Mouse (Mus musculus): ENCODE measurements around the gene Doc2a. TPM values are rescaled to one million over a fixed set of nuclear protein-coding genes. Genes with fewer than 3 reads are reported as not detected.

Doc2a gene
- polyA plus RNA-seq, 1 experiment from 2014 or later = 6.3 TPM

DNA sequence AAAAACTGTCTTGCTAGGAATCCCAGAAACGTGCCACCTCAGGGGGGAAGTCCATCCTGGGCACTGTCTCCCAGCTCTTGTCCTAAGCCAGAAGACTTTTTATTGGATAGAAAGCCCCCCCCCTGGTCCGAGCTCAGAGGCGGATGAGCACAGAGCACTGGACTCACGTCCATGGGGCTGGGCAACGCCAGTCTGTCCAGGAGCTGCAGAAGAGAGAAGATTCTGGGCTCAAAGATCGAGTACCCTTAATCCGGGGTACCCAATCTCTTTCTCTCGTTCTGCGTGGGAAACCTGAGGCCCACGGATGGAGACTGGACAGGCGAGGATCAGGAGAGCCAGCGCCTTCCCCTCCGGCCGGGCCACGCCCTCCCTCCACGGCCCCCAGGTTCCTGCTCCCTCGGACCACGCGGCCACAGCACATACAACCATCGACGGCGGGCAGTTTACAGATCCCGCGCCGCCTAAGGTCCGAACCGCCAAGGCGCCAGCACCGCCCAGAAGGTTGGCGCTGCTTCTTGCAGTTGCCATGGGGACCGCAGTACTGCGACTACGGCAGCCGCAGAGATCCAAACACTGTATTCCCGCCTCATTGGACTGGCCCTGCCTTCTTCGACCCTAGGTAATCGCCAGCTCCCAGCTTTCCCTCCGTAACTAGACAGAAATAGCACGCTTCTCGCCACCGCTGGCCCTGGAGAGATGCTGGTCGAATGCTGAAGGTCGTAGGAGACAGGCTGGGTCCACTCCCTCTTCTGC is 38.3 kb upstream of the Doc2a start:
- Histone ChIP-seq H3K4me3 (peak overlapping the region; percentile 54), H3K9me3 (no peaks in the 10 kb centered on the region), H3K4me2 (replicated peaks) (peak overlapping the region; percentile 79), H3K4me1 (peaks cover 20% of the 10 kb centered on the region), H3K27ac (replicated peaks) (peak overlapping the region; percentile 73), H3K27me3 (peaks cover 12% of the 10 kb centered on the region; the same call in 1 of the 2 replicates), H3K36me3 (peaks cover 28% of the 10 kb centered on the region), H3K9ac (replicated peaks) (peak overlapping the region; percentile 73)
- WGBS = 0% methylated on average over 43 of the region's 43 CpGs
- peak; percentile 90 for ATAC-seq (ENCODE audit: low FRiP score, low read depth)

DNA sequence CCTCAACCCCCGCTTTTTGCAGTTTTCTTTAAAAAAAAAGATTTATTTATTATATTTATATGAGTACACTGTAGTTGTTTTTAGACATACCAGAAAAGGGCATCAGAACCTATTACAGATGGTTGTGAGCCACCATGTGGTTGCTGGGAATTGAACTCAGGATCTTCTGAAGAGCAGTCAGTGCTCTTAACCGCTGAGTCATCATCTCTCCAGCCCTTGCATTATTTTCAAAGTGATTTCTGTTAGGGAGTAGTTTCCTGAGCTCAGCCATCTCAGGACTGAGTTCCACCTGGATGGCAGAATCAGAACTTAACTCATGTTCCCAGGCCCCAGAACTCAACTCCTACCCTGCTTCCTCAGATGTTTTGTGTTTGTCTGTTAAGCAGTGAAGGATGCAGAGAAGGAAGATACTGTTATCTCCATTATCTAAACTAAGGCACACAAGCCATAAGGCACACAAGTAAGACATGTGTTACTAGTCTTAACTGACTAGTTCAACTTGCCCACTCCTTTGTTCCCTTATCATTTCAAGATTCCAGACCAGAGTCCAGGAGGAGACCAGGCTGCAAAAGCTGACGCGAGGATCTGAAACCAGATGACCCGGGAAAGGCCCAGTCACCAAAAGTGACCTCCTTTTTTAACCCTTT is 37.4 kb upstream of the Doc2a start:
- Histone ChIP-seq H3K9ac (replicated peaks) (no peak overlapping the region), H3K4me2 (replicated peaks) (peak overlapping the region; percentile 79), H3K4me1 (peaks cover 20% of the 10 kb centered on the region), H3K36me3 (0 out of 2 replicates have a peak, but pooled peaks cover 23% of the 10 kb centered on the region), H3K27me3 (peaks cover 12% of the 10 kb centered on the region; the same call in 1 of the 2 replicates), H3K27ac (replicated peaks) (0 out of 2 replicates have a peak overlapping the region, but pooled peaks have one; percentile 73), H3K9me3 (no peaks in the 10 kb centered on the region), H3K4me3 (no peak overlapping the region)
- ATAC-seq (ENCODE audit: low FRiP score, low read depth) = no peak
- 75% methylated on average over 5 of the region's 5 CpGs for WGBS

DNA sequence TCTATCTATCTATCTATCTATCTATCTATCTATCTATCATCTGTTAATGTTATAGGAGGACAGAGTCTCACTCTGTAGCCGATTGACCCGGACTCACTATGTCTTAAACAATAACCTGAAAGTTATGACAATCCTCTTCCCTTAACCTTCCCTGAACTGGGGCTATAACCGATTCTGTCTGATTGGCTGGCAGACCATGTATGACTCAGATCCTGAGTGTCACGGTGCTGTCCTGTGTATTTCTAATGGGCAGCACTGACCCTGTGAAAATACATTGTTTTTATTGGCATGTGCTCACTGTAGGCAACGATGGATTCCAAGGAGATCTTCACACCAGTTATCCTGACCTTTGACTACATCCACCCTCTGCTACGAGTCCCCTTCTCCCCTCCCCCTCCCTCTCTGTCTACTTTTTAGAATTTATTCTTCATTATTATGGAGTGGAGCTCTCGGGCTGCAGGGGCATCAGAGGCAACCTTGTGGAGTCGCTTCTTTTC is 31.4 kb upstream of the Doc2a start:
- Histone ChIP-seq H3K4me3 (no peak overlapping the region), H3K4me2 (replicated peaks) (no peak overlapping the region), H3K27me3 (peaks cover 12% of the 10 kb centered on the region; the same call in 1 of the 2 replicates), H3K9me3 (peaks cover 4% of the 10 kb centered on the region; the same call in 1 of the 2 replicates), H3K4me1 (no peaks in the 10 kb centered on the region), H3K36me3 (no peaks in the 10 kb centered on the region), H3K9ac (replicated peaks) (no peak overlapping the region), H3K27ac (replicated peaks) (no peak overlapping the region)
- ATAC-seq (ENCODE audit: low FRiP score, low read depth) = no peak
- 59% methylated on average over 8 of the region's 8 CpGs for WGBS

GRCm38 (mm10) chr7:126816494-126816893 is 30.7 kb upstream of the Doc2a start:
- Histone ChIP-seq H3K27me3 (peaks cover 12% of the 10 kb centered on the region; the same call in 1 of the 2 replicates), H3K9ac (replicated peaks) (no peak overlapping the region), H3K9me3 (peaks cover 4% of the 10 kb centered on the region; the same call in 1 of the 2 replicates), H3K36me3 (no peaks in the 10 kb centered on the region), H3K4me2 (replicated peaks) (no peak overlapping the region), H3K27ac (replicated peaks) (no peak overlapping the region), H3K4me1 (no peaks in the 10 kb centered on the region), H3K4me3 (no peak overlapping the region)
- no peak for ATAC-seq (ENCODE audit: low FRiP score, low read depth)
- WGBS = 91% methylated on average over 8 of the region's 8 CpGs

DNA sequence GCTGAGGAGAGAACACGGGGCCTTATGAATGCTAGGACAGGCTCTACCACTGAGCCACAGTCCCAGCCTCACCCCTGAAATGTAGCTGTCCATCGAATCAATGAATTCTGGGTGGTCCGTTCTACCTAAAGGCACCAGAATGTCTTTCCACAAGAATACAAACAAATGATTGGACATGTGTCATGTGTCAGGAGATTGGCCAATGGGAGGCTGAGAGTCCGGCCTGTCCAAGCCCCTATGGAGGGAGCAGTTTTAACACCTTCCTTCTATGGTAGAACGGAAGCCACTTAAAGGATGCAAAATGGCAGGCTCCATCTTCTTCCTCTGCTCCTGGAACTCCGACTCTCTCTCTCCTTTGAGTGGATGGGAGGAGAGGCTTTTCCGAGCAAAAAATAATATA is 29.6 kb upstream of the Doc2a start:
- no peak overlapping the region for H3K9ac ChIP-seq (replicated peaks)

GRCm38 (mm10) chr7:126818818-126819217 is 28.4 kb upstream of the Doc2a start:
- peaks cover 4% of the 10 kb centered on the region; the same call in 1 of the 2 replicates for H3K9me3 ChIP-seq
- H3K4me2 ChIP-seq (replicated peaks) = no peak overlapping the region
- no peak overlapping the region for H3K4me3 ChIP-seq
- H3K27ac ChIP-seq (replicated peaks) = no peak overlapping the region
- ATAC-seq (ENCODE audit: low FRiP score, low read depth) = no peak
- H3K4me1 ChIP-seq = peaks cover 16% of the 10 kb centered on the region
- H3K9ac ChIP-seq (replicated peaks) = no peak overlapping the region
- 29% methylated on average over 1 of the region's 1 CpGs for WGBS
- H3K36me3 ChIP-seq = no peaks in the 10 kb centered on the region
- H3K27me3 ChIP-seq = 0 out of 2 replicates have a peak, but pooled peaks cover 2% of the 10 kb centered on the region

More for the DNA sequence above, 29.6 kb upstream of the Doc2a start:
- H3K9me3 ChIP-seq = peaks cover 4% of the 10 kb centered on the region; the same call in 1 of the 2 replicates
- 0 out of 2 replicates have a peak, but pooled peaks cover 5% of the 10 kb centered on the region for H3K27me3 ChIP-seq
- no peak overlapping the region for H3K4me3 ChIP-seq
- 84% methylated on average over 7 of the region's 7 CpGs for WGBS
- no peak for ATAC-seq (ENCODE audit: low FRiP score, low read depth)
- H3K4me1 ChIP-seq = peaks cover 8% of the 10 kb centered on the region
- H3K27ac ChIP-seq (replicated peaks) = no peak overlapping the region
- no peak overlapping the region for H3K4me2 ChIP-seq (replicated peaks)
- no peaks in the 10 kb centered on the region for H3K36me3 ChIP-seq

DNA sequence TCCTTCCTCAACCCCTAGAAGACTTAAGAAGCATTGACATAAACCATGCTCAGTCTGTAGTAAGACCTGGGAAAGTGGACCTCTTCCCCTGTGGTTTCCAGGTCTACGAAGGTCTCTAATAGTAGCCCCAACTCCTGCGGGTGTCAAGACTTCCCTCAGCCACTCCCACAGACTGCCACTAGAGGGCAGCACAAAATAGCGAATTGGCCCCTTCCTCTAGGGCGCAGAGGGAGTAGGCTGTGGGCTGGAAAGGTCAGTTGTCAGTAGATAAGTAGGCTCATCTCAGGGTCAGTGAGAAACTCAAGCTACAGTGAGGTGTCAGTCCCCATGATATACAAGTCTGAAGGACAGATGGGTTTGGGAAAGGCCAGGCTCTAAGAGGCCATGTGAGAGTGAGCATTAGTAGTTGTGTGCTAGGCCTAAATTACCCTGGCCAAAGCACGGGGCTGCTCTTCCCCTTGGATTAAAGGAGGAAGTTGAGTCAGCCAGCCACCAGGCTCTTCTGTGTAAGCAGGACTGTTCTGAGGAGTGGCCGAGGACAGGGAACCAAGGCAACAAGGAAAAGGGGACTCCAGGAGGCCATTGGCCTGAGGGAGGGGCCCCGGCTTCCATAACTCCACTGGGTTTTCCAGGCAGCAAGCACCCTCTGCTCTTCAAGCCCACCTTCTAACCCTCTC is 25.2 kb upstream of the Doc2a start:
- H3K27me3 ChIP-seq = peaks cover 11% of the 10 kb centered on the region
- peaks cover 34% of the 10 kb centered on the region for H3K4me1 ChIP-seq
- no peaks in the 10 kb centered on the region for H3K36me3 ChIP-seq
- peak overlapping the region; percentile 76 for H3K4me2 ChIP-seq (replicated peaks)
- peak overlapping the region; percentile 84; the same call in 1 of the 2 replicates for H3K27ac ChIP-seq (replicated peaks)
- WGBS = 21% methylated on average over 7 of the region's 7 CpGs
- H3K9me3 ChIP-seq = peaks cover 4% of the 10 kb centered on the region; the same call in 1 of the 2 replicates
- ATAC-seq (ENCODE audit: low FRiP score, low read depth) = 0 out of 2 replicates have a peak, but pooled peaks have one; percentile 18
- peak overlapping the region; percentile 75; the same call in 1 of the 2 replicates for H3K9ac ChIP-seq (replicated peaks)
- no peak overlapping the region for H3K4me3 ChIP-seq

DNA sequence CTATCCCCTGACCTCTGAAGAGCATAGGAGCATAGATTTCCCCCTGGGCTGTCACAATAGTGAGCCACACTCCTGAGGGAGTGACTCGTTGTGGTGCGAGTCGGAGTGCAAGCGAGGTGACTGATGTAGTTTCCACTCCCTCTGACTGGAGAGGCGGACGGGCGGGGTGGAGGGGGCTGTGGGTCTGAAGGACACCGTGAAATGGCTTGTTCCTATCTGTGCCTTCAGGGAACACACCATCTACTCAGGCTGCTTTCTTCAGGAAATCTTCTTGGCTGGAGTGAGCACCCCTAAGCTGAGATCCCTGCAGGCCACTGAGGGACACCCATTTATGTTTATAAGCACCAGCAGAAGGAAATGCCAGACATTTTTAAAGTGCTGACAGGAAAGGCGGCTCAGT is 24.5 kb upstream of the Doc2a start:
- H3K27ac ChIP-seq (replicated peaks) = peak overlapping the region; percentile 84

DNA sequence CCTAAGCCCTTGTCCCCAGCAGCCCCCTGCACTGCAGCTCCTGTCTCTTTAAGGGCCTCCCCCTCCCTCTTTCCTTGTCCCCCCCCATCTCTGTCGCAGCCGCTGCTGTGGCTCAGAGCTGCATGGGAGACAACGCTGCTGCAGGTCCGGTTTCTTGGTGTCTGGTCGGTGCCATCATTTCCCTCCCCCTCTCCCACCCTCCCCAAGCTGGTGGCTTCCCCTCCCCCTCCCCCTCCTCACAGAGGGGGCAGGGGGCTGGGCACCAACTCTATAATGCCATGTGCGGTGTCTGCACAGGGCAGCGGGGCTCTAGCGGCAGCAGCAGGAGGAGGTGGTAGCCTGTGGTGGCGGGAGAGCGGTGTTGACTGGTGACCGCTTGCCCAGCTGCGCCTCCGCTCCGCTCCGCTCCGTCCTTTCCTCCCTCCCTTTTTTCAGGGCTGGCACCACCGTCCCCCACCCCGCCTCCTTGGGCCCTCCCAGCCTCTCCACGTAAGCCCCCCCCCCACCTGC is 24.0 kb upstream of the Doc2a start:
- peak overlapping the region; percentile 84 for H3K27ac ChIP-seq (replicated peaks)
- peak overlapping the region; percentile 58 for H3K4me3 ChIP-seq
- peaks cover 34% of the 10 kb centered on the region for H3K4me1 ChIP-seq
- 0% methylated on average over 8 of the region's 19 CpGs for WGBS
- peaks cover 11% of the 10 kb centered on the region for H3K27me3 ChIP-seq
- peak overlapping the region; percentile 75 for H3K9ac ChIP-seq (replicated peaks)
- H3K4me2 ChIP-seq (replicated peaks) = peak overlapping the region; percentile 76
- peaks cover 4% of the 10 kb centered on the region; the same call in 1 of the 2 replicates for H3K9me3 ChIP-seq
- H3K36me3 ChIP-seq = peaks cover 7% of the 10 kb centered on the region; the same call in 1 of the 2 replicates
- peak; percentile 82 for ATAC-seq (ENCODE audit: low FRiP score, low read depth)

More for the DNA sequence above, 24.5 kb upstream of the Doc2a start:
- Histone ChIP-seq H3K36me3 (peaks cover 4% of the 10 kb centered on the region; the same call in 1 of the 2 replicates), H3K4me1 (peaks cover 34% of the 10 kb centered on the region), H3K4me3 (peak overlapping the region; percentile 58), H3K9ac (replicated peaks) (peak overlapping the region; percentile 75), H3K27me3 (peaks cover 11% of the 10 kb centered on the region), H3K9me3 (peaks cover 4% of the 10 kb centered on the region; the same call in 1 of the 2 replicates), H3K4me2 (replicated peaks) (peak overlapping the region; percentile 76)
- 0 out of 2 replicates have a peak, but pooled peaks have one; percentile 14 for ATAC-seq (ENCODE audit: low FRiP score, low read depth)
- 18% methylated on average over 9 of the region's 9 CpGs for WGBS

DNA sequence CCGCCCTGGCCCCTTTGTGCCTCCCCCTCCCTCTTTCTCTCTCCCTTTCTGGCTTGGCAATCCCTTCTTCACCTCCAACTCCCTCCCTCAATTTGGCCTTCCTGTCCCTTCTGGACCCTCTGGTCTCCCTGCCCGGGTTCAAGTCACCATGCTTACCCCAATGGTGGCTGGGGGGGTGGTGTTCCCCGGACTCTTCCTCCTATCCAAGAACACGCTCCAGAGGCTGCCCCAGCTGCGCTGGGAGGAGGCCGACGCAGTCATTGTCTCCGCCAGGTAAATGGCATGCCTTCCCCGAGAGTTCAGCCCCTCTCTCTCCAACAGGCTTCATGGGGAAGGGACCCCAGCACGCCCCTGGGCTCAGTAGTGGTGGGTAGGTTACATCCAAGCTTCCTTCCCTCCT is 23.3 kb upstream of the Doc2a start:
- Histone ChIP-seq H3K9ac (replicated peaks) (peak overlapping the region; percentile 75), H3K9me3 (peaks cover 2% of the 10 kb centered on the region; the same call in 1 of the 2 replicates), H3K36me3 (peaks cover 13% of the 10 kb centered on the region; the same call in 1 of the 2 replicates), H3K4me3 (peak overlapping the region; percentile 58), H3K4me1 (peaks cover 34% of the 10 kb centered on the region), H3K27ac (replicated peaks) (peak overlapping the region; percentile 84), H3K27me3 (peaks cover 17% of the 10 kb centered on the region), H3K4me2 (replicated peaks) (peak overlapping the region; percentile 76)
- 7% methylated on average over 10 of the region's 10 CpGs for WGBS
- ATAC-seq (ENCODE audit: low FRiP score, low read depth) = peak; percentile 28

GRCm38 (mm10) chr7:126825403-126825802 is 21.8 kb upstream of the Doc2a start:
- 22% methylated on average over 8 of the region's 8 CpGs for WGBS
- no peaks in the 10 kb centered on the region for H3K9me3 ChIP-seq
- peak overlapping the region; percentile 76 for H3K4me2 ChIP-seq (replicated peaks)
- peaks cover 37% of the 10 kb centered on the region for H3K4me1 ChIP-seq
- peaks cover 17% of the 10 kb centered on the region for H3K27me3 ChIP-seq
- 0 out of 2 replicates have a peak overlapping the region, but pooled peaks have one; percentile 9 for H3K4me3 ChIP-seq
- no peak overlapping the region for H3K9ac ChIP-seq (replicated peaks)
- no peak for ATAC-seq (ENCODE audit: low FRiP score, low read depth)
- no peak overlapping the region; the same call in 1 of the 2 replicates for H3K27ac ChIP-seq (replicated peaks)
- peaks cover 18% of the 10 kb centered on the region; the same call in 1 of the 2 replicates for H3K36me3 ChIP-seq

Measured in midbrain, embryonic 12.5 days (tissue).